Mouse (Mus musculus): ENCODE measurements at regions not wholly inside any gene's neighbourhood (a gene's known extent, or its start where the extent isn't known, plus 50 kb on each side); places are given as distances from the start of the nearest gene placed in this dataset.
"Not testable (repeated sequence)": the region's sequence is repeated elsewhere in the genome, so short reads cannot be mapped to it uniquely, and the experiment has no call there.

DNA sequence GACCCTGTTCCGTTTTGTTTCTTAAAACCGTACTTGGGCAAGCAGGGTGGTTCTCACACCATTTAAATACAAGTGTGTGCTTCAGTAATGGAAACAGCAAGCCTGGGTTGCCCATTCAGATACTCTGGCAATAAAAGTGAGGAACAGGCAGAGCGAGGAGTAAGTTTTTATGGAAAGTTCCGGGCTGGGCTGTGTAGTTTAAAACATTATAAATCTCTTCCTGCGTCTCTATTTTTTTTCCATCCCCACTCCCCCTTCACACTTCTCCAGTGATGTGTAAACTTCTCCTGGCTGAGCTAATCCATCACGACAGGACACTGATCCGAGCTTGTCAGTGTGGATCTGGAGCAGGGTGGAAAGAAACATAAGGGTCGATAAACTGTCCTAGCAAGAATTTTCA is 124.4 kb downstream of the Tomm20 start:
- DNase-seq (ENCODE audit: low spot score in 2 of 2), result no peak
- intact Hi-C loops (cut with DNase I), result no loop called here

DNA sequence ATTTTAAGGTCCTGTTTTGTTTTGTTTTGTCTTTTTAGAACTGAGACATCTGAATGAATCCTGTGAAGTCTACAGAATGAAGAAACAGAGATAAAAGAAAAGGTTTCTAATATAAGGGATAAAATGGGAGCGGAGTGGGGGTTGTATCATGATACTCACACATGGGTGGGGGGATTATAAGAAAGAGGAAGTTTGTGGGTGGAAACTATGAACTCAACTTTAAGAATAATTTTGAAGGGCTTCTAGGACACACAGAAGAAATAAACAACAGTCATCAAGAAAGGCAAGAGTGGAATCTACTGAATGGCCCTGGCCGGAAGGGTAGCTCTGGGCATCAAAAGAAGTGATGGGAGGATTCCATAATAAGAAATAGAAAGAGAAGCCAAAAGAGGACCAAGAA is 125.1 kb downstream of the Tomm20 start:
- intact Hi-C loops (cut with DNase I), result no loop called here
- no peak for DNase-seq (ENCODE audit: low spot score in 2 of 2)

DNA sequence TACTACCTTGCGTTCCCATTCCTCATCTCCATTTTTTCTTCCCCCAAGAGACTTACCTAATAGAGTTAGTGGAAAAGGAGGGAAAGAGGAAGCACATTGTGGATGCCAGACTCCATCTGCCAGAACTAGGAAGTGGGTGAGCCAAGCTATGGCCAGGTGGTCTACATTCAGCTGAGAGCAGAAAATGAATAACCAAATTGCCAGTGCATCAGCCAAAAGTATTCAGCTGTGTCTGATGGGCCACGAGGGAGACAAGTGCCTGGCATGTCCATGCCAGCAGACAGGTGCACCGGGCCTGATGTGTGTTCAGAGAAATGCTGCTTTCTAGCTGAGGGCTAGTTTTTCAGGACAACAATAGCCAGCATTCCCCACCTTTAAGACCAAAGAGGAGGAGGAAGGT is 126.4 kb downstream of the Tomm20 start:
- intact Hi-C loops (cut with DNase I), result no loop called here
- DNase-seq (ENCODE audit: low spot score in 2 of 2), result no peak

DNA sequence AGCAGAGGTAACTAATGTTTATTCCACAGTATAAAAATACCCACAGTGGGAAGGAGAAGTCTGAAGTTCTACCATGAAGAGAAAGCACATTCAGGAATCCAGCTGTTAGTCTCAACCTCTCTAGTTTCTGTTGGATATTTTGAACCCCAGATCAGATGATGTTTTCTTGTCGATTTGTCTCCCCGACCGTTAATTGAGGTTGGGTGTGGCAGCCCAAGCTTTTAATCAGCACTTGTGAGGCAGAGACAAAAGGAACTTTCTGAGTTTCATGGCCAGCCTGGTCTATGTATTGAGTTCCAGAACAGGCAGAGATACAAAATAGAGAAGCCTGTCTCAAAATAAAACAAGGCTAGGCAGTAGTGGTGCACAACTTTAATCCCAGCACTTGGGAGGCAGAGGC is 129.5 kb downstream of the Tomm20 start:
- DNase-seq (ENCODE audit: low spot score in 2 of 2), result no peak
- intact Hi-C loops (cut with DNase I), result no loop called here

DNA sequence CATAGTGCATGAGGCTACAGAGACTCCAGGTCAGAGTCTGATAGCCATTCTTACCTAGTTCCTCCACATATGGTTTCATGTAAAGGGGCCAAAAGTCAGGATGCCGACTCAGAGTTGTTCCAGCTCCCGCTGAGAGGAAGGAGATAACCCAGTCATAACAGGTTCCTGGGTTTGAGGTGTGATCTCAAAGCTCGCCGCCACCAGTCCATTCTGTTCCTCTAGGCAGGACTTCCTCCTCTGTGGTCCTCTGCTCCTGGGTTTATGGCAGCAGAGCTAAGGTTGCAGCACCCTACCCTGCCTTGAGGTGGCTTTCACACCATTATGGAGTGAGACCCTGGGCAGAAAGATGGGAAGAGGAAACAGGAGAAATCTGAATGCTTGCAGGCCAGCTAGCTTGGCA is 131.2 kb downstream of the Tomm20 start:
- intact Hi-C loops (cut with DNase I), result no loop called here
- DNase-seq (ENCODE audit: low spot score in 2 of 2), result no peak

DNA sequence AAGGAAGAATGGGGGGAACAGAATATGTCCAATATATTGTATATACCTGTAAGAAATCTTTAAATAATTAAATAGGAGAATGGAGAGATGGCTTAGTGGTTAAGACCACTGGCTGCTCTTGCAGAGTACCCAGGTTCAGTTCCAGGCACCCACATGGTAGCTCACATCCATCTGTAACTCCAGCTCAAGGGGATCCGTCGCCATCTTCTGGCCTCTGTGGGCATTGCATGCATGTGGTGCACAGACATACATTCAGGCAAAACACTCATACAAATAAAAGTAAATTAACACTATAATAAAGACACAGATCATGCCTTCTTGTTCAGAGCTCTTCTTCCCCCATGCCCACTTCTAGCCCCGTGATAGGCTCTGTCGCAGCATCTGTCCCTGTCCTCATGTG is 132.0 kb downstream of the Tomm20 start:
- intact Hi-C loops (cut with DNase I), result no loop called here
- no peak for DNase-seq (ENCODE audit: low spot score in 2 of 2)

DNA sequence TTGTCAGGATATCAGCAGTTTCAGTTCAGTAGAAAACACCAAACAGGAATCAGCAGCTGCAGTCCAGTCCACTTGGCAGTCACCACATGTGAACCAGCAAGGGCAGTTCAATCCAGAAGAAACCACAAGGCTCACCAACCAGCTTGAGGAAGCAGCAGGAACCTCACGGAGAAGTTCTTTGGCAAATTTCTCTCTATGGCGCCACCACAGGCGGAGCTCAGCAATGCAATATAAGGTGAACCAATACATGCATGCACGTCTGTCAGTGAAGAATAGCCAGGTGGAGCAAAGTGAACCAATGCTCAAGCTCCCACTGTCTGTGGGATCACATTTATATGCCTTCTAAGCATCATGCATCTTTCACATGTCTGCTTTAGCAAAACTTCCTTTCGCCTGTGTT is 132.9 kb downstream of the Tomm20 start:
- intact Hi-C loops (cut with DNase I), result no loop called here
- no peak for DNase-seq (ENCODE audit: low spot score in 2 of 2)

DNA sequence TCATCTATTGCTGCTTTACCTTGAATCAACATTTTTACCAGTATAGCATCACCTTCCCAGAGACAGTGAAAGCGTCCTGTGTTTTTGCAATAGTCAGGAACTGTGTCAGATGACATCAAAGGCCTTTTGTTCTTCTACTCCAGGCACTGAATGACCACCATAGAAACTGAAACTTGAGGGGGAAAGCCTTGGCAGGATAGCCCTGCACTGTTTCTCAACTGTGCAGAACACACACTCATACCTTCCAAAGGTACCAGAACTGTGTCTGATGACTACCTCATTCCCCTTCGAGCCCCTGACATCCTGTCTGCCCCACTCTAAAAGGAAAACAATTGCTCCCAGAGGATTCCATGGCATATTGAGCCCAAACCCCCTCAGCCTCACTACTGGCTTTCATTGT is 134.3 kb downstream of the Tomm20 start:
- intact Hi-C loops (cut with DNase I); DNase-seq (ENCODE audit: low spot score in 2 of 2): not testable (repeated sequence)

DNA sequence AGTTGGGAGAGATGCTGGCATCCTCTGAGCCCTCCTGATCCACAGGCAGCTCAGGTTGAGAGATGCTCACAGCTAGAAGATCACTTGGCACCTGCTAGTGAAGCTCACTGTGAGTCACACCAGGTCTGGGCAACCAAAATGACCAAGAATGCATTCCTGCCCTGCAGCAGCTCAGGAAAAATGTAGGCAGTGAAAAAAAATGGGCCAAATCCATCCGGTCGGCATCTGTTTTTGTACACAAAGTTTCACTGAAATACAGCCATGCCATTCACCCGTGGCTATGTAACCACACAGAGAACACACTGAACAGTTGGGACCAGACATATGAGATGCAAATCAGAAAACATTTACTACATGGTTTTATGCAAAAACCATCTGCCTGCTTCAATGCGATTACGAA is 135.1 kb downstream of the Tomm20 start:
- intact Hi-C loops (cut with DNase I), result no loop called here
- peak in 1 of 2 experiments; percentile 29 for DNase-seq (ENCODE audit: low spot score in 2 of 2)

DNA sequence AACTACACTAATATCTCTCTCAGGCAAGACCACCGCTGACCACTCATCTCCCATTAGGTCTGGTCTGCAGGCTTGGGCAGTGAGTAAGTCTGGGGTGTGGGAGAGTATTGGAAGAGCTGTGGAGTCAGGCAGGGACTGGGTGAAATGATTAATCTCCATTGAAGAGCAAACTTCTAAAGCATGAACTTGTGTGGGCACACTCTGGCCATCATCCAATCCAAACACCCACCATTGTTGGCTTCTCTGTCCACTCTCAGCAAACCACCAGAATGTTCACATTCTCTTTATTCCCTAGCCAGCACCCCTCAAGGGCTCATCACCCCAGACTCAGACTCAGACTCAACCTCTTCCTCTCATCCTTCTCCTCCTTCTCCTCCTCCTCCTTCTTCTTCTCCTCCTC is 136.3 kb downstream of the Tomm20 start:
- DNase-seq (ENCODE audit: low spot score in 2 of 2), result no peak
- intact Hi-C loops (cut with DNase I), result no loop called here

DNA sequence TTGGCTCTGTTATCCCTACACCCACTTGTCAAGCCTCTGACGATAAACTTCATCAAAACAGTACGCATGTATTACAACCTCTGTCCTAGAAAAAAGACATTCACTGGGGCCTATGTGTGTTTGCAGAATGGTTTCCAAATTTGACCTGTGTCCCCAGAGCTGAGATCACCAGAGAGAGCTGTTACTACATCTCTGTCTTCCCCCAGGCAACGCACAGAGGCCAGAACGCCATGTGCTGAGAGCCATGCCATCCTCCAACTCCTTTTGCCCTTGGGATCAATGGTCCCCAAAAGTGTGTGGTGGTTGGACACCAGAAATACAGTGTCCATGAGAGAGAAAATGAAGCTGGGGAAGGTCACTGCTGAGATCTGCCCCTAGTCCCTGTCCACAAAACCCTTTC is 137.1 kb downstream of the Tomm20 start:
- DNase-seq (ENCODE audit: low spot score in 2 of 2), result no peak
- intact Hi-C loops (cut with DNase I), result no loop called here

DNA sequence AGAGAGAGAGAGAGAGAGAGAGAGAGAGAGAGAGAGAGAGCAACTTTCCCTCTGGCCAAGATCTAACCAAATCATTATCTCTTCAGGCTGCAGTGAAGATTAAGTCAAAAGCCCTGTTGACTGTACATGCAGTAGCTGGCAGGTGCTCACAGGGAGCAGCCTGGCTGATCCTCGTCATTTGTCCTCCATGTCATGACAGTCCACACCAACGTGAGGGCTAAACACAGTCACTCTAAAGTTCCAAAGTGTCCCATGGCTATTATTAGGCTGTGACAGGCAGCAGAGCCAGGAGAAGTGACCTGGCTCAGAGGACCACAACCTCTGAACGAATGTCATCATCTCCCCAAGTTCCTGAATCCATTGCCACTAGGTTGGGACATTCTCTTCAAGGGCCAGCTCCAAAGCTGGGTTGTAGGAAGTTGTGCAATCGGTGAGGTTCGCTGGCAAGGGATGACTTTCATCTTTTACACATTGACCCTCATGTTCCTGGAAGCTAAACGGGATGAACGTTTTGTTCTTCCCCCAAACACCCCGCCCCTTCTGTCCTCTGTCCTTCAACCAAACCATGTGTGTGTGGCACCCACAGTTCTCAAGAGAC is 138.4 kb downstream of the Tomm20 start:
- DNase-seq (ENCODE audit: low spot score in 2 of 2), result no peak
- intact Hi-C loops (cut with DNase I), result no loop called here

DNA sequence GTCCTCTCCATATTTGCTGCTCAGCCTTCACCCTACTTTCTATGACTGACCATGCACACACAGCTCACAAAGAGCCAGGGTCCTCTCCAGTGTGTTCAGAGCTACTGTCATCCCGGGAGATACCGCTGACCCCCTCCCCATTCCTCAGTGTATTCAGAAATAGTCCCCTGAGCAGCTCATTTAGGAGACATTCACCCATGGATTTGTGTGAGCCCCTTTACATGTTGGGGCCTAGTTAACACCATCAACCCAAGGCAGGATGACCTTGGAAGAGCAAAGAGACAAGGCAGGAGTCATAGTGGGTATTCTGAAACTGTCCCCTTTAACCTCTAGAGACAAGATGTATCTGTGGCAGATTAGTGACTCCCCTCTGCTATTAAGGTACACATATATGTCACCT is 139.1 kb downstream of the Tomm20 start:
- DNase-seq (ENCODE audit: low spot score in 2 of 2), result no peak
- intact Hi-C loops (cut with DNase I), result no loop called here

DNA sequence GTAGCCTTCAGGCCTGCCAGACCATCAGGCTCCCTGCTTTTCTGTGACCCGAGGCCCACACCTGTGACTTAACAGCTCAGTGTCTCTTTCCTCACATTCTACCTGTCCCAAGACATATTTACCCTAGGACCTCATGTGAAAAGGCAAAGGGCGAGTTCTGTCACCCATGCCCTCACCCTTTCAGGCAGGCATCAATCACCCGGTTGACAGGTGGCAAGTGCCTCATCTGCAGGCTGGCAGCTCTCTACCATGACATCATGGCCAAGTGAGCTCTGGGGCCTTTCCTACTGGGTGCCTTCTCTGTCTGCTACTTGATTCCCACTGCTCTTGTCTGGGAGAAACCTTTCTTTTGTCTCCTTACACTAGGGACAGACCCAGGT is 139.5 kb downstream of the Tomm20 start:
- intact Hi-C loops (cut with DNase I), result no loop called here
- no peak for DNase-seq (ENCODE audit: low spot score in 2 of 2)

DNA sequence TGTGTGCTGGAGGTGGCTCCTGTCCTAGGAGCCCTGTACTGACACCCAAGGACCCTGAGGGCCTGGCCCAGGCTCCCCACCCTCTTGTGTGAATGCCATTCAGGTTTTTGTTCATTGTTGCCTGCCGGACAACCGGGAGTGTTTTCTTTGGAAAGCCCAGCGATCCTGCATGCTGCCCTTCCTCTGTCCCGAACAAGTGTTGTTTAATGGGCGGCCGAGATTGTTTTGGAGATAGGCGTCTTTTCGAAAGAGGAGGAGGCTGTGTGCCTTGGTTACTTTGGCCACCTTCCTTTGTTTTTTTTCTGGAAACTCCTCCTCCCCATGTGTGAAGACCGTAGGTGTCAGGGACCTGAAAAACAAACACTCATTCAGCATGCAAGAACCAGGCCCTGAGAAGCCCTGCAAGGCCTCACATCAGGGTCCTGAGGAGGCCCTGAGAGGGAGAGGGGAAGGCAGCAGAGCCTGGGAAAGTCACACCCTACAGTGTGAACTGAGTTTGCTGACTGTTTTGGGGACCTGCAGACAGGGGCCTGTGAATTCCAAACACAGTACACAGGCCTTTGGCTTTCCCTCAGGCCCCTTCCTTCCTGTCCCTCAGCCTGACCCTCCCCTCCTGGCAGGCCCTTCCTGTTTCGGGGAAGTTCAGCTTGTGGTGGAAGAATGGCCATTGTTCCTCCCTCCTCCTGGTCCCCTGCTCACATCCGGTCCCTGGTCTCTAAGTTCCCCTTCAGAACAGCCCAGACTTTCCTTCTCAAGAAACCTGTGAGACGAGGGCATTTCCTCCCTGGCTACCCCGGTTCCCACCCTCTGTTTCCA is 140.1 kb downstream of the Tomm20 start:
- DNase-seq (ENCODE audit: low spot score in 2 of 2), result peak in 1 of 2 experiments; percentile 48
- intact Hi-C loops (cut with DNase I), result loop anchor here (2.0 kb wide), 1 partner anchor 47 kb away; no protein-coding TSS in a partner anchor

DNA sequence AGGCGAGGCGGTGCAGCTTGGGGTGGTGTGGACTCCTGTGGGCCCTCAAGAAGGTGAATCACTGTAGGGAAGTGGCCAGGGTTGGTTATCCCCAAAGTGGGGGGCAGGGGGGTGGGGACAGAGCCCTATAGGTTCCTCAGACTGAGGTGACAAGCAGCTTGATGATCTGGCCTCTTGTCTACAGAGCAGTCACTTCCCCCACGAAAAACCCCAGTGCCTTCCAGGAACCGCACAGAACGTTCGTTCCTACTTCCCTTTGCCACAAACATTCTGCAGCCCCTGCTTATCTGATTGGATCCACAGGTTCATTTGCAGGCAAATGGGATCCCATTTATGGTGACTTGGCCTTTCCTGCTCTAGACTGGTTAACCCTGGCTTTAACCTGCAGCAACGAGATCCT is 141.5 kb downstream of the Tomm20 start:
- no peak for DNase-seq (ENCODE audit: low spot score in 2 of 2)
- intact Hi-C loops (cut with DNase I), result loop anchor here (2.0 kb wide), 1 partner anchor 45 kb away; no protein-coding TSS in a partner anchor

DNA sequence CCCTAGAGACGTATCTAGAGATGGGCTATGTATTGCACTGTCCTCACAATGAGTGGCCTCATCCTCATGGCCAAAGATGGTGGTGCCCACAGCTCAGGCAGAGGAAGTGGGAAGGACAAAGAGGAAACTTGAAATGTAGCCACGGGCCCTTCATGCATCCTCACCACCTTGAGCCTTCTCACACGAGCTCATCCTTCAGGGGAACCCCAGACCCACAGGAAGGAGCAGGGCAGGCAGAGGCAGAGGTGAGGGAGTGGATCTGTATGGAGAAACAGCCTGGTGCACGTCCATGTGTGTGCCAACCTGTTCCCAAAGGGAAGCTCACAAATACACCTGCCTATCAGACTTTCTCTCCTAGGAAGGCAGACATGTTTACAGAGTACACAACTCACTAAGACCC is 143.0 kb downstream of the Tomm20 start:
- intact Hi-C loops (cut with DNase I), result no loop called here
- no peak for DNase-seq (ENCODE audit: low spot score in 2 of 2)

DNA sequence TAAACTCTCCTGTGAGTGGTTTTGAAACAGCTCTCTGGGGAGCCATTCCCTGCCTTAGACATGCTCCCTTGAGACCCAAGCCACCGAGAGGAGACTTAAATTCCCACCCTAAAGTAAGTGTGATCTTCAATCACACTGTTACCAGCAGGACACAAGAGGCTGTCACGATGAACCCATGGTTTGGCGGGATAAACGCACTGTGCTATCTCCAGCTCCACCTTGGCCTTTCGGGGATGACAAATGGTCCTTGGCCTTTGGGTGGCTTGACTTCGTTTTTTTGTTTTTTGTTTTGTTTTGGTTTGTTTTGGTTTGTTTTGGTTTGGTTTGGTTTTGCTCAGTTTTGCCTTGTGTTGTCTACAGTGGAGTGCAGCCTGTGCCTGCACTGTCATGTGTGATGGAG is 144.7 kb downstream of the Tomm20 start:
- no peak for DNase-seq (ENCODE audit: low spot score in 2 of 2)
- intact Hi-C loops (cut with DNase I), result no loop called here

DNA sequence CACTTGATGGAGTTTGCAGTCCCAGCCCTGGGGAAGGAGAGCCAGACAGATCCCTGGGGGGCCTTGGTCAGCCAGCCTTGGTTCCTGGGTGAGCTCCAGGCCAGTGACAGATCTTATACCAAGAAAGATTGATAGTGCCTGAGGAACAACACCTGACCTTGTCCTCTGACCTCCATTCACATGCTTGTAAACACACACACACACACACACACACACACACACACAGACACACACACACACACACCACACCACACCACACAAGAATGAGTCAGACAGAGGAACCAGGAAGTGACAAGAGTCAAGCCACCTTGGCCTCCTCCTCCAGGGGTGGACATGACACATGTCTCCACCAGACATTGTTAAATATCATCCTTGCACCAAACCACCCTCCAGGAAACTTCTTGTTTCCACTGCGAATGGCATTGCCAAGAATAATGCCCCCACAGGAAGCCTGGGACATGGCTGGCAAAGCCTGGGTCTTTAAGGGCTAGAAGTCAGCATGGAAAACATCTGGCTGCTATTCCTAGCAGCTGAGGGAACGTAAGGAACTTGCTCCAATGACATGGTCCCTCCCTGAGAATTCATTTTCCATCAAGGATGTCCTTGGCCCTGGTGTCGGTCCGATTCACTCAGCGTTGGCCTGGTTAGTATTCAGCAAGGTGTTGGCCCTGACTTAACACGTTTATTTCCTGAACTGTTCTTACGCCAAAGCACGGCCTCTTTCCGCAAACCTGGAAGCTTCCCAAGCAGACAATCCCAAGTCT is 147.9 kb downstream of the Tomm20 start:
- intact Hi-C loops (cut with DNase I), result no loop called here
- DNase-seq (ENCODE audit: low spot score in 2 of 2), result no peak

DNA sequence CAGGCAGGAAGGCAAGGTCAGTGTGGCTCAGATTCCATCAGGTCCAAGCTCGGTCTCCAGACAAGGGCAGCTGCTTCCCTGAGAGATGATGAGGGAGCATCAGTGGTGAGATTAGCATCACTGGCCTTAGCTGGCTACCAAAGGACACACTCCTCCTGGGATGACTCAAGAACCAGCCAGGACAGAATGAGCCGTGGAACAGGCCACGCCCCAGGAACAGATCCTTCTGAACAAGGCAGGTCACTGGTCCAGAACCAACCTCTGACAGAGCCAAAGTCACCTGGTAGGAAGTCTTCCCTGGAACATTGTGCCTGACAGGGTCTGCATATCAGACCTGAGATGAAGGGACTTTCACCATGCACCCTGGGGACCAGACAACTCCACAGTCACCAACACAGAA is 152.0 kb downstream of the Tomm20 start:
- DNase-seq (ENCODE audit: low spot score in 2 of 2), result no peak
- intact Hi-C loops (cut with DNase I), result no loop called here

DNA sequence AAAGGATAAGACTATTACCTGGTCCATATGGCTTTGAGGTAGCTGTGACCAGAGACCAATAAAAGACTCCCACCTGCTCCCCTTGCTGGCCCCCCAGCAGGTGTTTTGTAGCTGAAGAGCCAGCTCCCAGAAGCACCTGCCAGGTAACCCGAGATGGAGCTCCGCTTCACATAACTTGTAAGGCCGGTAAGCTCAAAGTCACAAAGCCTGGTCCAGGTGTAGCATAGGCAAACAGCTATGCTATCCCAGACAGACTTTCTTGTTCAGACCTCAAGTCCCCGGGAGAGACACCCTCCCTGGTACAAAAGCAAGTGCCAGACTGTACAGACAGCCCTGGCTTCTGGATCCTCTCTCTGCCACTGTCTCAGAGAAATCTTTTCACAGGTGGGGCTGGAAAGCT is 154.6 kb downstream of the Tomm20 start:
- intact Hi-C loops (cut with DNase I), result no loop called here
- no peak for DNase-seq (ENCODE audit: low spot score in 2 of 2)

Measured in left cerebral cortex, postnatal 25 days (tissue).